Mouse (Mus musculus) embryonic facial prominence, embryonic 14.5 days (tissue): ENCODE data around the gene Tlr5. TPM values are rescaled to one million over a fixed set of nuclear protein-coding genes. Genes with fewer than 3 reads are reported as not detected.

Source experiments
- ATAC-seq: fragments of 200-750 bp; cut with Nextera tagmentation; 2 replicates; pipeline ENCODE4 v1.8.0; 2017; ENCODE audit warnings: low read depth, moderate number of reproducible peaks, moderate TSS enrichment
- DNase-seq: peaks from one replicate; pipeline ENCODE4 v3.0.0-alpha.2; 2015; ENCODE audit warnings: low spot score
- H3K27ac ChIP-seq: fragments of 300-500 bp; sonication (generic); replicated peaks from 2 replicates; pipeline ENCODE4 v1.5.1; 2014; ENCODE audit warnings: low read depth, mild to moderate bottlenecking, low read length, moderate library complexity
- H3K27me3 ChIP-seq: fragments of 300-500 bp; sonication (generic); replicated peaks from 2 replicates; pipeline ENCODE4 v1.6.1; 2014; ENCODE audit warnings: low read length; ENCODE audit not compliant: control insufficient read depth, insufficient read depth
- H3K36me3 ChIP-seq: fragments of 300-500 bp; sonication (generic); 2 replicates; pipeline ENCODE4 v1.6.1; 2014; ENCODE audit warnings: low read length, mixed read lengths; ENCODE audit not compliant: control insufficient read depth, insufficient read depth
- H3K4me1 ChIP-seq: fragments of 300-500 bp; sonication (generic); 2 replicates; pipeline ENCODE4 v1.6.1; 2014; ENCODE audit warnings: antibody characterized with exemption, low read length; ENCODE audit not compliant: control insufficient read depth, insufficient read depth
- H3K4me2 ChIP-seq: fragments of 300-500 bp; sonication (generic); 2 replicates; pipeline ENCODE4 v1.6.1; 2014; ENCODE audit warnings: low read depth, mild to moderate bottlenecking, low read length, moderate library complexity, mixed read lengths
- H3K4me3 ChIP-seq: fragments of 300-500 bp; sonication (generic); 2 replicates; pipeline ENCODE4 v1.5.1; 2014; ENCODE audit warnings: low read depth, mild to moderate bottlenecking, low read length
- H3K9ac ChIP-seq: fragments of 300-500 bp; sonication (generic); 2 replicates; pipeline ENCODE4 v1.6.1; 2014; ENCODE audit warnings: low read depth, mild to moderate bottlenecking, low read length, moderate library complexity, mixed read lengths
- H3K9me3 ChIP-seq: fragments of 300-500 bp; sonication (generic); 2 replicates; pipeline ENCODE4 v1.6.1; 2016; ENCODE audit warnings: low read length; ENCODE audit not compliant: control insufficient read depth
- WGBS: fragments of 180-500 bp; shearing (Covaris S2); extraction: QIAGEN DNeasy Blood & Tissue Kit; methylation state at CpG from one replicate; pipeline ENCODE4 v1.1.7; 2014; 5-methylcytosine and 5-hydroxymethylcytosine counted together
- polyA plus RNA-seq: library from polyadenylated mRNA; unstranded; fragments of >200 nt; fragmentation: Nextera tagmentation; extraction: Ambion mirVana; gene quantifications from 2 replicates; pipeline ENCODE4 v1.2.1, GENCODE M21; 2014

Tlr5 gene
- polyA plus RNA-seq, 1 experiment from 2014 or later = 2.4 TPM

DNA sequence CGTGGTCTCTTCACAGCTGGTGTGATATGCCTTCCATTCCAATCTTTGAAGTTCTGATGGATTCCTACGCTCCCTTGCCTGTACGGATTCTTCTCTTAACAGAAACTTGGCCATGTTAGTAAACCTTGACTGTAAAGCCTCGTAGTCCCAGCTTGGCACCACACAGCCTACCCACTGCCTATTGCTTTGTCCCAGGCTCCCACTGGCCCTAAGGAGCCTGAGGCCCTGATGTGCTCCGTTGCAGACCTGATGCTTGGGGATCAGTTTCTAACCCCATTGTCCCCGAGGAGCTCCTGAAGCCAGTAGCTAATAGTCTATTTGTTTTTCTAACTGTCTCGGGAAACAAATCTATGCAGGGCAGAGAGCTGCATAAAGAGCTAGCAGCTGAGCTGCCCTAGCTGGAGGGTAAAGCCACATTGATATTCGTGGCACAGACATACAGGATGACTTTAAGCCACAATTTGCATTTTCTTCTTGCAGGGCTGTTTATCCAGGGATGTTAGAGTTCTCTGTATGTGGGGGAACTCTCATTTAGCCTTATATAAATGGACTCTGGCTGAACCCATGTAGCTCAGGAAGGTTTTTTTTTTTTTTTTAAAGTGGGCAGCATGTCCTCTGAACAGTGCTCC, 35.8 kb upstream of the Tlr5 start:
- Histone ChIP-seq H3K9ac (no peak overlapping the region), H3K27me3 (no peaks in the 10 kb centered on the region), H3K27ac (no peak overlapping the region), H3K9me3 (no peaks in the 10 kb centered on the region), H3K4me1 (no peaks in the 10 kb centered on the region), H3K36me3 (no peaks in the 10 kb centered on the region), H3K4me3 (no peak overlapping the region), H3K4me2 (no peak overlapping the region)
- DNase-seq = peak; percentile 35
- 39% methylated on average over 8 of the region's 8 CpGs for WGBS
- ATAC-seq = 0 out of 2 replicates have a peak, but pooled peaks have one; percentile 37

- no peak for ATAC-seq
- H3K9me3 ChIP-seq = no peaks in the 10 kb centered on the region
- WGBS = 52% methylated on average over 4 of the region's 4 CpGs
- H3K4me3 ChIP-seq = no peak overlapping the region
- H3K27me3 ChIP-seq = no peaks in the 10 kb centered on the region
- H3K9ac ChIP-seq = no peak overlapping the region
- H3K4me1 ChIP-seq = no peaks in the 10 kb centered on the region
- no peak overlapping the region for H3K27ac ChIP-seq
- no peak overlapping the region for H3K4me2 ChIP-seq
- no peaks in the 10 kb centered on the region for H3K36me3 ChIP-seq
- no peak for DNase-seq
Observed at GRCm38 (mm10) chr1:182922824-182923223, 31.8 kb upstream of the Tlr5 start.

DNA sequence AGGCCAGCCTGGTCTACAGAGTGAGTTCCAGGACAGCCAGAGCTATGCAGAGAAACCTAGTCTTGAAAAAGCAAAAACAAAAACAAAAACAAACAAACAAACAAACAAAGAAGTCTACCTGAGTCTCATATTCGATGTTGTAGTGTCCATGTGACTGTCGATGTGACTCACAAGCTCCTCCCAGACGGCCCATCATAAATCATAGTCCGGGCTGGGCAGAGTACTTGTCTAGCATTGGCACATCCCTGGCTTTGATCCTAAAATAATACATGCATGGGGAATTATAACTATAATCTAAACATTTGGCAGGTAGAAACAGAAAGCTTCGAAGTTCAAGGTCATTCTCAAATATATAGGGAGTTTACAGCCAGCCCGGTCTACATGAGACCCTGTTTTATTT, 28.1 kb upstream of the Tlr5 start:
- 87% methylated on average over 6 of the region's 6 CpGs for WGBS
- no peak for DNase-seq
- H3K4me2 ChIP-seq = no peak overlapping the region
- no peaks in the 10 kb centered on the region for H3K4me1 ChIP-seq
- no peak overlapping the region for H3K9ac ChIP-seq
- H3K27me3 ChIP-seq = no peaks in the 10 kb centered on the region
- no peak for ATAC-seq
- H3K9me3 ChIP-seq = no peaks in the 10 kb centered on the region
- H3K36me3 ChIP-seq = no peaks in the 10 kb centered on the region
- H3K27ac ChIP-seq = no peak overlapping the region
- H3K4me3 ChIP-seq = no peak overlapping the region

- Histone ChIP-seq H3K27ac (no peak overlapping the region), H3K4me1 (no peaks in the 10 kb centered on the region), H3K9ac (no peak overlapping the region), H3K9me3 (no peaks in the 10 kb centered on the region), H3K4me2 (no peak overlapping the region), H3K36me3 (no peaks in the 10 kb centered on the region), H3K4me3 (no peak overlapping the region), H3K27me3 (no peaks in the 10 kb centered on the region)
- no peak for ATAC-seq
- 81% methylated on average over 19 of the region's 19 CpGs for WGBS
- DNase-seq = no peak
Observed at GRCm38 (mm10) chr1:182927878-182928851, 26.4 kb upstream of the Tlr5 start.

DNA sequence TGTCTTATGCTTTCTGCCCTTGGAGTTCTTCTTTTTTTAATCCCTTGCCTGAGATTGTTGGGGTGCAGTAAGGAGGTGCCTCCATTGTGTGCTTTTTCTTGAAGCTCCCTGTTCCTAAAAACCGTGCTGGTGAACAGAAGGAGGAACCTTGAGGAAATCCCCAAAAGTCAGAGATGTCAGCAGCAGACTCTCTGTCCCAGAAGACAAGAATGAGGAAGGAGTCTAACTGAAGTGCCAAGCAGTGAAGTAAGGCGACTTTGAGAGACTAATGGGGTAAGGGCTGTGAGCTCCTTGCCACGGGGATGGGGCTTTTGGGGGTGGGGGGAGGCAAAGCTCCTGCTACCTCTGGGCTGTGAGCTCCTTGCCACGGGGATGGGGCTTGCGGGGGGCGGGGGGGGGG, 19.1 kb upstream of the Tlr5 start:
- Histone ChIP-seq H3K27ac (no peak overlapping the region), H3K4me3 (no peak overlapping the region), H3K9me3 (no peaks in the 10 kb centered on the region), H3K4me2 (no peak overlapping the region), H3K4me1 (no peaks in the 10 kb centered on the region), H3K27me3 (no peaks in the 10 kb centered on the region), H3K9ac (no peak overlapping the region), H3K36me3 (no peaks in the 10 kb centered on the region)
- DNase-seq = no peak
- ATAC-seq = no peak
- WGBS = 37% methylated on average over 5 of the region's 6 CpGs

- WGBS = 41% methylated on average over 10 of the region's 10 CpGs
- Histone ChIP-seq H3K27ac (no peak overlapping the region; the same call in 1 of the 2 replicates), H3K27me3 (no peaks in the 10 kb centered on the region), H3K4me1 (no peaks in the 10 kb centered on the region), H3K36me3 (no peaks in the 10 kb centered on the region), H3K4me2 (no peak overlapping the region), H3K9me3 (no peaks in the 10 kb centered on the region), H3K4me3 (no peak overlapping the region), H3K9ac (no peak overlapping the region)
- DNase-seq = no peak
- ATAC-seq = no peak
Observed at GRCm38 (mm10) chr1:182937486-182938120, 17.0 kb upstream of the Tlr5 start.

DNA sequence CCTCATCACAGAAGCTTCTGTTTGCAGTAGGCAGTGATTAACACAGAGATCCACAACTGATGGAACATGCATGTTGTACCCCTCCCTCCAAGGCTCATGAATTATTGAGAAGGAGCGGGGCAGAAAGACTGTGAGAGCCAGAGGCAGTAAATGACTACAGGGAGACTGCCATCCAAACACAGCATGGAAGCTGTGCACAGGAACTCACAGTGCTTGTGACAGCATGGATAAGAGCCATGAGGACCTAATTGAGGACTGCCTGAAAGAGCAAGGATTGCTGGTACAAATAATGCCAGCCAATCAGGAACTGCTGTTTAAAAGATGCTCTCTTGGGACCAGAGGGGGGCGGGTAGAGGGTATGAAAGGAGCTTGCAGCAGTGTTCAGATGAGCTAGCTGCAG, 12.7 kb upstream of the Tlr5 start:
- H3K4me1 ChIP-seq = no peaks in the 10 kb centered on the region
- WGBS = 62% methylated on average over 2 of the region's 2 CpGs
- ATAC-seq = no peak

GRCm38 (mm10) chr1:182943911-182944310, 10.7 kb upstream of the Tlr5 start:
- H3K9ac ChIP-seq = no peak overlapping the region
- DNase-seq (no peak), ATAC-seq (no peak)
- no peaks in the 10 kb centered on the region for H3K27me3 ChIP-seq
- no peaks in the 10 kb centered on the region for H3K36me3 ChIP-seq
- H3K4me1 ChIP-seq = no peaks in the 10 kb centered on the region
- no peak overlapping the region for H3K4me2 ChIP-seq
- 70% methylated on average over 3 of the region's 3 CpGs for WGBS
- H3K4me3 ChIP-seq = no peak overlapping the region
- H3K9me3 ChIP-seq = no peaks in the 10 kb centered on the region
- H3K27ac ChIP-seq = no peak overlapping the region

More for the DNA sequence above, 12.7 kb upstream of the Tlr5 start:
- Histone ChIP-seq H3K27ac (no peak overlapping the region), H3K4me3 (no peak overlapping the region), H3K27me3 (no peaks in the 10 kb centered on the region), H3K9ac (no peak overlapping the region), H3K4me2 (no peak overlapping the region), H3K36me3 (no peaks in the 10 kb centered on the region), H3K9me3 (no peaks in the 10 kb centered on the region)
- DNase-seq = no peak
